Mouse (Mus musculus): Measurements from ENCODE around the gene Pja2. TPM values are rescaled to one million over a fixed set of nuclear protein-coding genes. Genes with fewer than 3 reads are reported as not detected.
A peak's percentile ranks its signal among the peaks of the same experiment; 100 is the strongest.

Pja2 gene
- polyA plus RNA-seq, 2 experiments = 7.0 to 13.6 TPM

- Histone ChIP-seq H3K9me3 (ENCODE audit: control insufficient read depth, low read length) (no peaks in the 10 kb centered on the region), H3K4me2 (ENCODE audit: low read depth) (no peak overlapping the region), H3K4me1 (replicated peaks; ENCODE audit: control insufficient read depth in 2 of 2, insufficient read depth in 2 of 2, low read length in 1 of 2) (no peaks in the 10 kb centered on the region), H3K36me3 (replicated peaks; ENCODE audit: control insufficient read depth, insufficient read depth, low read depth) (no peaks in the 10 kb centered on the region), H3K9ac (replicated peaks) (no peak overlapping the region), H3K4me3 (ENCODE audit: insufficient read depth in 1 of 2, low read depth in 2 of 2, low read length in 2 of 2) (no peak overlapping the region), H3K27ac (no peak overlapping the region), H3K27me3 (ENCODE audit: control insufficient read depth, insufficient read depth, low read length) (no peaks in the 10 kb centered on the region)
- WGBS (ENCODE audit: insufficient replicate concordance) = 73% methylated on average over 7 of the region's 7 CpGs
- TF ChIP-seq CTCF (IDR thresholded peaks at IDR 0.05; ENCODE audit: low read depth) (no peak), EP300 (IDR thresholded peaks at IDR 0.05; ENCODE audit: low read depth) (no peak)
- DNase-seq (ENCODE audit: low read depth in 3 of 3, low spot score in 3 of 3) (no peak), ATAC-seq (ENCODE audit: insufficient read depth) (no peak)
These were observed 22.2 kb upstream of the Pja2 start for GRCm38 (mm10) chr17:64353940-64354339.

DNA sequence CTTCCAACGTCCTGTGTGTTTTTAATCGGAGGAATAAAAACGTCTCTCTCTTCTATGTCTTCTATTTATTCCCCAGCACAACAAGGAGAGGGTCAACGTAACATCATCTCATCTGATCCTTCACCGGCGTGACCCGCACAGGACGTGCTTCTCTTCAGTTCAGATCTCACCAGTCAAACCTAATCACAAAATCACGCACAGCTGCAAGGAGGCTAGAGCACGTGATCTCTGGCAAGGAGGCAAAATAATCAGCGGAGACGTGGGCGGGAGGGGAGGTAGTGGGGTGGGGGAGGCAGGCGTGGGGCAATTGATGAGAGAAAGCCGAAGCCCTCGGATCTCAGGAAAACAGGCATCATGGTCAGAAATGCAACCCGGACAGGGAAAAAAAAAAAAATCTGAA is 14.4 kb upstream of the Pja2 start:
- DNase-seq (ENCODE audit: low read depth in 3 of 3, low spot score in 3 of 3) = no peak
- TF ChIP-seq EP300 (IDR thresholded peaks at IDR 0.05; ENCODE audit: low read depth) (no peak), CTCF (IDR thresholded peaks at IDR 0.05; ENCODE audit: low read depth) (no peak)

GRCm38 (mm10) chr17:64344576-64345172 is 13.0 kb upstream of the Pja2 start:
- Histone ChIP-seq H3K4me1 (replicated peaks; ENCODE audit: control insufficient read depth in 2 of 2, insufficient read depth in 2 of 2, low read length in 1 of 2) (0 out of 4 replicates have a peak, but pooled peaks cover 0 to 2% of the 10 kb centered on the region in 2 experiments), H3K9me3 (ENCODE audit: control insufficient read depth, low read length) (no peaks in the 10 kb centered on the region), H3K9ac (replicated peaks) (no peak overlapping the region), H3K4me3 (ENCODE audit: insufficient read depth in 1 of 2, low read depth in 2 of 2, low read length in 2 of 2) (no peak overlapping the region), H3K27ac (no peak overlapping the region), H3K36me3 (replicated peaks; ENCODE audit: control insufficient read depth, insufficient read depth, low read depth) (no peaks in the 10 kb centered on the region), H3K27me3 (ENCODE audit: control insufficient read depth, insufficient read depth, low read length) (no peaks in the 10 kb centered on the region), H3K4me2 (ENCODE audit: low read depth) (no peak overlapping the region)
- ATAC-seq (ENCODE audit: insufficient read depth) (no peak), DNase-seq (ENCODE audit: low read depth in 3 of 3, low spot score in 3 of 3) (no peak)
- WGBS (ENCODE audit: insufficient replicate concordance) = 65% methylated on average over 7 of the region's 7 CpGs
- TF ChIP-seq CTCF (IDR thresholded peaks at IDR 0.05; ENCODE audit: low read depth) (no peak), EP300 (IDR thresholded peaks at IDR 0.05; ENCODE audit: low read depth) (no peak)

More for the DNA sequence above, 14.4 kb upstream of the Pja2 start:
- no peaks in the 10 kb centered on the region for H3K36me3 ChIP-seq (replicated peaks; ENCODE audit: control insufficient read depth, insufficient read depth, low read depth)
- ATAC-seq (ENCODE audit: insufficient read depth) = no peak
- no peaks in the 10 kb centered on the region for H3K27me3 ChIP-seq (ENCODE audit: control insufficient read depth, insufficient read depth, low read length)
- H3K4me1 ChIP-seq (replicated peaks; ENCODE audit: control insufficient read depth in 2 of 2, insufficient read depth in 2 of 2, low read length in 1 of 2) = 0 out of 4 replicates have a peak, but pooled peaks cover 0 to 2% of the 10 kb centered on the region in 2 experiments
- no peaks in the 10 kb centered on the region for H3K9me3 ChIP-seq (ENCODE audit: control insufficient read depth, low read length)
- H3K9ac ChIP-seq (replicated peaks) = no peak overlapping the region
- H3K4me3 ChIP-seq (ENCODE audit: insufficient read depth in 1 of 2, low read depth in 2 of 2, low read length in 2 of 2) = no peak overlapping the region
- WGBS (ENCODE audit: insufficient replicate concordance) = 54% methylated on average over 17 of the region's 17 CpGs
- no peak overlapping the region for H3K4me2 ChIP-seq (ENCODE audit: low read depth)
- no peak overlapping the region for H3K27ac ChIP-seq

- WGBS (ENCODE audit: insufficient replicate concordance) = 48% methylated on average over 7 of the region's 7 CpGs
- no peaks in the 10 kb centered on the region for H3K27me3 ChIP-seq (ENCODE audit: control insufficient read depth, insufficient read depth, low read length)
These were observed 10.0 kb upstream of the Pja2 start for GRCm38 (mm10) chr17:64341698-64342097.

GRCm38 (mm10) chr17:64339752-64340151 is 8.0 kb upstream of the Pja2 start:
- WGBS (ENCODE audit: insufficient replicate concordance) = 23% methylated on average over 5 of the region's 5 CpGs
- H3K36me3 ChIP-seq (replicated peaks; ENCODE audit: control insufficient read depth, insufficient read depth, low read depth) = no peaks in the 10 kb centered on the region
- TF ChIP-seq CTCF (IDR thresholded peaks at IDR 0.05; ENCODE audit: low read depth) (no peak), EP300 (IDR thresholded peaks at IDR 0.05; ENCODE audit: low read depth) (no peak)
- H3K9ac ChIP-seq (replicated peaks) = no peak overlapping the region
- H3K4me3 ChIP-seq (ENCODE audit: insufficient read depth in 1 of 2, low read depth in 2 of 2, low read length in 2 of 2) = no peak overlapping the region
- 0 out of 4 replicates have a peak, but pooled peaks cover 0 to 2% of the 10 kb centered on the region in 2 experiments for H3K4me1 ChIP-seq (replicated peaks; ENCODE audit: control insufficient read depth in 2 of 2, insufficient read depth in 2 of 2, low read length in 1 of 2)
- ATAC-seq (ENCODE audit: insufficient read depth) = no peak
- no peaks in the 10 kb centered on the region for H3K27me3 ChIP-seq (ENCODE audit: control insufficient read depth, insufficient read depth, low read length)
- no peak overlapping the region for H3K27ac ChIP-seq
- H3K4me2 ChIP-seq (ENCODE audit: low read depth) = no peak overlapping the region
- no peaks in the 10 kb centered on the region for H3K9me3 ChIP-seq (ENCODE audit: control insufficient read depth, low read length)
- DNase-seq (ENCODE audit: low read depth in 3 of 3, low spot score in 3 of 3) = no peak

More at GRCm38 (mm10) chr17:64341698-64342097, 10.0 kb upstream of the Pja2 start:
- 0 out of 4 replicates have a peak, but pooled peaks cover 0 to 2% of the 10 kb centered on the region in 2 experiments for H3K4me1 ChIP-seq (replicated peaks; ENCODE audit: control insufficient read depth in 2 of 2, insufficient read depth in 2 of 2, low read length in 1 of 2)
- TF ChIP-seq CTCF (IDR thresholded peaks at IDR 0.05; ENCODE audit: low read depth) = no peak
- no peak for TF ChIP-seq EP300 (IDR thresholded peaks at IDR 0.05; ENCODE audit: low read depth)
- H3K4me3 ChIP-seq (ENCODE audit: insufficient read depth in 1 of 2, low read depth in 2 of 2, low read length in 2 of 2) = no peak overlapping the region
- no peaks in the 10 kb centered on the region for H3K9me3 ChIP-seq (ENCODE audit: control insufficient read depth, low read length)
- no peak overlapping the region for H3K27ac ChIP-seq
- DNase-seq (ENCODE audit: low read depth in 3 of 3, low spot score in 3 of 3) (peak in 1 of 3 experiments; percentile 11), ATAC-seq (ENCODE audit: insufficient read depth) (no peak)
- H3K36me3 ChIP-seq (replicated peaks; ENCODE audit: control insufficient read depth, insufficient read depth, low read depth) = no peaks in the 10 kb centered on the region
- H3K9ac ChIP-seq (replicated peaks) = no peak overlapping the region
- no peak overlapping the region for H3K4me2 ChIP-seq (ENCODE audit: low read depth)
